Mouse (Mus musculus) limb, embryonic 11.5 days (tissue): ENCODE measurements around the gene Mindy3. TPM values are rescaled to one million over a fixed set of nuclear protein-coding genes. Genes with fewer than 3 reads are reported as not detected.

ENCODE experiments used
- ATAC-seq: fragments of 200-750 bp; cut with Nextera tagmentation; 2 replicates; pipeline ENCODE4 v1.8.0; 2017; ENCODE audit warnings: low read depth; ENCODE audit not compliant: insufficient number of reproducible peaks, low FRiP score, low TSS enrichment
- DNase-seq: peaks from one replicate; pipeline ENCODE4 v3.0.0-alpha.2; 2015; ENCODE audit warnings: low spot score
- H3K27ac ChIP-seq: fragments of 300-500 bp; sonication (generic); replicated peaks from 2 replicates; pipeline ENCODE4 v1.5.1; 2014; ENCODE audit warnings: low read depth, mild to moderate bottlenecking, low read length
- H3K27me3 ChIP-seq: fragments of 300-500 bp; sonication (generic); 2 replicates; pipeline ENCODE4 v1.6.1; 2014; ENCODE audit warnings: mild to moderate bottlenecking, low read length, mixed read lengths; ENCODE audit not compliant: control insufficient read depth, insufficient read depth
- H3K36me3 ChIP-seq: fragments of 300-500 bp; sonication (generic); 2 replicates; pipeline ENCODE4 v1.6.1; 2014; ENCODE audit warnings: mild to moderate bottlenecking, low read length, moderate library complexity, mixed read lengths; ENCODE audit not compliant: control insufficient read depth, insufficient read depth
- H3K4me1 ChIP-seq: fragments of 300-500 bp; sonication (generic); 2 replicates; pipeline ENCODE4 v1.6.1; 2014; ENCODE audit warnings: low read length, mixed read lengths; ENCODE audit not compliant: control insufficient read depth, insufficient read depth
- H3K4me2 ChIP-seq: fragments of 300-500 bp; sonication (generic); 2 replicates; pipeline ENCODE4 v1.6.1; 2014; ENCODE audit warnings: low read depth, mild to moderate bottlenecking, moderate library complexity; ENCODE audit not compliant: severe bottlenecking
- H3K4me3 ChIP-seq: fragments of 300-500 bp; sonication (generic); 2 replicates; pipeline ENCODE4 v1.5.1; 2014; ENCODE audit warnings: low read depth, low read length
- H3K9ac ChIP-seq: fragments of 300-500 bp; sonication (generic); 2 replicates; pipeline ENCODE4 v1.6.1; 2014; ENCODE audit warnings: mild to moderate bottlenecking, low read length
- H3K9me3 ChIP-seq: fragments of 300-500 bp; sonication (generic); 2 replicates; pipeline ENCODE4 v1.6.1; 2016; ENCODE audit warnings: low read length; ENCODE audit not compliant: control insufficient read depth
- whole genome bisulfite sequencing: fragments of 180-500 bp; shearing (Covaris S2); extraction: QIAGEN DNeasy Blood & Tissue Kit; methylation state at CpG from one replicate; pipeline ENCODE4 v1.1.7; 2014; 5-methylcytosine and 5-hydroxymethylcytosine counted together
- polyA plus RNA-seq: library from polyadenylated mRNA; unstranded; fragments of >200 nt; fragmentation: Nextera tagmentation; extraction: Ambion mirVana; gene quantifications from 2 replicates; pipeline ENCODE4 v1.2.1, GENCODE M21; 2014

The Mindy3 gene
- polyA plus RNA-seq, 1 experiment from 2014 or later = 25.5 TPM

DNA sequence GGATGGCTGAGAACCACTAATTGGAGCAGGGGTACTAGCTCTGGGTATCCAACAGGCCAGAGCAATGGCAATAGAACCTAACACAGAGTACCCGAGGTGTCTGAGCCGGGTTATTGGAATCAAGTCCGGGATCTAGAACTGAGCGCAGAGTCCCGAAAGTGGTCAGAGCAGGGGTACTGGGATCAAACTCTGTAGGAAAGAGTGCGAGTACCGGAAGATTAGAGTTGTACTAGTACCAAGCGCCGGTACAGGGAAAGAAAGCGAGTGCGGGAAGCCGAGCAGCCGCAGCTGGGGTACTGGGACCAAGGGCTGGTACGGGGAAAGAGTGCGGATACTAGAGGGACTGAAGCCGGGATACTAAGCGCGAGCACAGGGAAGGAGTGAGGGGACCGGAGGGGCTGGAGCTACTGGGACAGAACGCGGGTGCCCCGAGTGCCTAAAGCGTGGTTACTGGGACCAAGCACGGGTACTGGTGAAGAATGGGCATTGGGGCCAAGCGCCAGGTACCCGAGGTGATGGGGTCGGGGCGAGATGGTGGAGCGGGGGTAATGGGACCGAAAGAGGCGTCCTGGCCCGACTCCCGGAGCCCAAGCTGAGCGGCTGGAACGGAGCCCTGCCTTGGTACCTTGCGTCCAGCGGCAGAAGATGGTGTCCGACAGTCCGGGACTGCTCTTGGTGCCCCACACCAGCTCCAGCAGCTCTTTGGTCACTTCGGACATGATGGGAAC is 572 bp downstream of the Mindy3 start:
- Histone ChIP-seq H3K4me1 (no peaks in the 10 kb centered on the region), H3K27me3 (no peaks in the 10 kb centered on the region), H3K27ac (no peak overlapping the region), H3K9ac (peak overlapping the region; percentile 71), H3K9me3 (no peaks in the 10 kb centered on the region), H3K4me3 (peak overlapping the region; percentile 82), H3K4me2 (peak overlapping the region; percentile 85), H3K36me3 (no peaks in the 10 kb centered on the region)
- ATAC-seq = peak; percentile 75
- peak; percentile 55 for DNase-seq
- WGBS = under 1% methylated on average over 40 of the region's 40 CpGs

- peak overlapping the region; percentile 85 for H3K4me2 ChIP-seq
- no peak overlapping the region for H3K27ac ChIP-seq
- H3K9me3 ChIP-seq = no peaks in the 10 kb centered on the region
- H3K27me3 ChIP-seq = no peaks in the 10 kb centered on the region
- DNase-seq (no peak), ATAC-seq (no peak)
- H3K36me3 ChIP-seq = no peaks in the 10 kb centered on the region
- 47% methylated on average over 8 of the region's 8 CpGs for WGBS
- H3K4me1 ChIP-seq = no peaks in the 10 kb centered on the region
- no peak overlapping the region for H3K9ac ChIP-seq
- H3K4me3 ChIP-seq = peak overlapping the region; percentile 82
Observed at GRCm38 (mm10) chr2:12418121-12418520, 1.1 kb downstream of the Mindy3 start.

- H3K9ac ChIP-seq = no peak overlapping the region
- 90% methylated on average over 2 of the region's 2 CpGs for WGBS
- H3K27me3 ChIP-seq = no peaks in the 10 kb centered on the region
- H3K36me3 ChIP-seq = no peaks in the 10 kb centered on the region
- DNase-seq = no peak
- H3K4me3 ChIP-seq = no peak overlapping the region
- H3K4me2 ChIP-seq = no peak overlapping the region
- H3K9me3 ChIP-seq = no peaks in the 10 kb centered on the region
- ATAC-seq = no peak
- no peak overlapping the region for H3K27ac ChIP-seq
- H3K4me1 ChIP-seq = no peaks in the 10 kb centered on the region
Observed at GRCm38 (mm10) chr2:12412309-12412708, 7.0 kb downstream of the Mindy3 start.

GRCm38 (mm10) chr2:12411129-12411528 is 8.1 kb downstream of the Mindy3 start:
- no peak overlapping the region for H3K27ac ChIP-seq
- H3K27me3 ChIP-seq = no peaks in the 10 kb centered on the region
- WGBS = 16% methylated on average over 2 of the region's 2 CpGs

DNA sequence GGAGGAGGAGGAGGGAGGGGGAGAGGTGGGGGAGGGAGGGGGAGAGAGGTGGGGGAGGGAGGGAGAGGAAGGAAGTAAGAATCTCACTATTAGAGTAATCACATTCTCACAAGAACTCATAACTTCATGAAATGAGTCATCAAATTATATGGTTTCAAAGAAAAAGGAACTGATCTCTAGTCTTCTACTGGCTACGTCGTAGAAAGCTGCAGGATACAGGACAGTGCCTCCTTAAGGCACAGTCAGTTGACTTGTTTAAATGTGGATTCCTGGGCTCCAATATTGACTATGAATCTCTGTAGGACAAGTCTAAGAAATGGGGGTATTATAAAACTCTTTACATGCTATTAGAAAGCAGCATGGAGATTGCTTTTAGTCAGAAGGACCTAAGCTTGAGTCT is 12.5 kb downstream of the Mindy3 start:
- Histone ChIP-seq H3K36me3 (no peaks in the 10 kb centered on the region), H3K9ac (no peak overlapping the region)
- 92% methylated on average over 2 of the region's 2 CpGs for WGBS

More at GRCm38 (mm10) chr2:12411129-12411528, 8.1 kb downstream of the Mindy3 start:
- DNase-seq (no peak), ATAC-seq (no peak)
- Histone ChIP-seq H3K36me3 (no peaks in the 10 kb centered on the region), H3K9me3 (no peaks in the 10 kb centered on the region), H3K4me2 (no peak overlapping the region), H3K9ac (no peak overlapping the region), H3K4me3 (no peak overlapping the region), H3K4me1 (no peaks in the 10 kb centered on the region)

GRCm38 (mm10) chr2:12402469-12402868 is 16.8 kb downstream of the Mindy3 start:
- no peak for ATAC-seq
- no peaks in the 10 kb centered on the region for H3K27me3 ChIP-seq
- H3K4me2 ChIP-seq = no peak overlapping the region
- H3K4me1 ChIP-seq = no peaks in the 10 kb centered on the region
- no peaks in the 10 kb centered on the region for H3K9me3 ChIP-seq
- no peak overlapping the region for H3K27ac ChIP-seq
- DNase-seq = no peak
- 82% methylated on average over 3 of the region's 3 CpGs for WGBS
- H3K36me3 ChIP-seq = no peaks in the 10 kb centered on the region
- no peak overlapping the region for H3K4me3 ChIP-seq
- H3K9ac ChIP-seq = no peak overlapping the region

More for the DNA sequence above, 12.5 kb downstream of the Mindy3 start:
- Histone ChIP-seq H3K4me2 (no peak overlapping the region), H3K9me3 (no peaks in the 10 kb centered on the region), H3K27ac (no peak overlapping the region), H3K4me3 (no peak overlapping the region), H3K27me3 (no peaks in the 10 kb centered on the region), H3K4me1 (no peaks in the 10 kb centered on the region)
- DNase-seq (no peak), ATAC-seq (no peak)

- no peak overlapping the region for H3K4me3 ChIP-seq
- no peaks in the 10 kb centered on the region for H3K9me3 ChIP-seq
- H3K9ac ChIP-seq = no peak overlapping the region
- no peaks in the 10 kb centered on the region for H3K4me1 ChIP-seq
- H3K36me3 ChIP-seq = no peaks in the 10 kb centered on the region
- no peak overlapping the region for H3K27ac ChIP-seq
- no peak for DNase-seq
- 90% methylated on average over 1 of the region's 1 CpGs for WGBS
- no peaks in the 10 kb centered on the region for H3K27me3 ChIP-seq
- no peak overlapping the region for H3K4me2 ChIP-seq
- no peak for ATAC-seq
Observed at GRCm38 (mm10) chr2:12401137-12401536, 18.1 kb downstream of the Mindy3 start.

DNA sequence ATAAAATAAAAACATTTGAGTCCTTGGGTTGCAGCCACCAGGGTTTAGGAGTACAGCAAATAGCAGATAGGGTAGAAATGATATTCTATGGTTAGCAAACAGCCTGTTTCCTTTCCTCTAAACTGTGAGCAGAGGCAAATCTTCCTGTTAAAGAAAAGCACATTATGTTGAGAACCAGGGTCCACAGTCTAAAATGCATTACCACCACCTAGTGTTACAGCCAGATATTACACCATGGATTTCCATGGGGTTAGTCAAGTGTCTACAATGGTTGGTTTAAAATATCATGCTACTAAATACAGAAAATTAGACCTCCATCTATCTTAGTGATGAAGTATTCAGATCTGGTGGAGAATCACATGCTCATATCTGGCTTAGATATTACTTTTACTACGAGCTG is 30.2 kb downstream of the Mindy3 start:
- H3K36me3 ChIP-seq = no peaks in the 10 kb centered on the region
- H3K27ac ChIP-seq = no peak overlapping the region
- WGBS = 54% methylated on average over 1 of the region's 1 CpGs
- no peak for ATAC-seq
- no peak overlapping the region for H3K4me2 ChIP-seq
- DNase-seq = peak; percentile 48
- H3K4me3 ChIP-seq = no peak overlapping the region
- no peak overlapping the region for H3K9ac ChIP-seq
- H3K27me3 ChIP-seq = no peaks in the 10 kb centered on the region
- no peaks in the 10 kb centered on the region for H3K4me1 ChIP-seq
- no peaks in the 10 kb centered on the region for H3K9me3 ChIP-seq

- H3K36me3 ChIP-seq = no peaks in the 10 kb centered on the region
- DNase-seq = no peak
- no peak overlapping the region for H3K27ac ChIP-seq
- H3K9ac ChIP-seq = no peak overlapping the region
- ATAC-seq = no peak
- 86% methylated on average over 4 of the region's 4 CpGs for WGBS
- H3K4me2 ChIP-seq = no peak overlapping the region
- no peaks in the 10 kb centered on the region for H3K4me1 ChIP-seq
- no peaks in the 10 kb centered on the region for H3K9me3 ChIP-seq
- no peak overlapping the region for H3K4me3 ChIP-seq
- no peaks in the 10 kb centered on the region for H3K27me3 ChIP-seq
Observed at GRCm38 (mm10) chr2:12388569-12388968, 30.7 kb downstream of the Mindy3 start.
